Mouse (Mus musculus): Measurements from ENCODE around the gene 2610507B11Rik. TPM values are rescaled to one million over a fixed set of nuclear protein-coding genes. Genes with fewer than 3 reads are reported as not detected.

The 2610507B11Rik gene
- polyA plus RNA-seq, 1 experiment, result 98.5 TPM

- Histone ChIP-seq H3K4me3 (ENCODE audit: control insufficient read depth, insufficient read depth, low read length) (peak within 1 kb of the TSS; percentile 69), H3K36me3 (ENCODE audit: control insufficient read depth, insufficient read depth, low read length) (peaks cover 15% of the 10 kb centered on the region; the same call in 1 of the 2 replicates), H3K4me1 (replicated peaks; ENCODE audit: control insufficient read depth, insufficient read depth, low read length) (peaks cover 6% of the 10 kb centered on the region), H3K27me3 (ENCODE audit: control insufficient read depth, insufficient read depth, low read length) (no peaks in the 10 kb centered on the region), H3K27ac (ENCODE audit: control insufficient read depth, insufficient read depth, low read length) (no peak within 1 kb of the TSS)
- peak; percentile 91 for DNase-seq
- WGBS, result under 1% methylated on average over 49 of the region's 49 CpGs
- TF ChIP-seq CTCF (IDR thresholded peaks at IDR 0.05; ENCODE audit: borderline replicate concordance, control insufficient read depth, extremely low read depth, insufficient read depth, low read length, poor library complexity) (no peak), POLR2A (IDR thresholded peaks at IDR 0.05; ENCODE audit: control insufficient read depth, extremely low read depth, insufficient read depth, low read length, poor library complexity) (peak; percentile 48; the same call in 1 of the 2 replicates)
Observed at GRCm38 (mm10) chr11:78301357-78302084, 40.0 kb downstream of the 2610507B11Rik start, which contains the start of gene Spag5. Spag5 (plus strand) TSS chr11:78301529.

GRCm38 (mm10) chr11:78305272-78305671, 43.7 kb downstream of the 2610507B11Rik start:
- TF ChIP-seq POLR2A (IDR thresholded peaks at IDR 0.05; ENCODE audit: control insufficient read depth, extremely low read depth, insufficient read depth, low read length, poor library complexity), result no peak
- TF ChIP-seq CTCF (IDR thresholded peaks at IDR 0.05; ENCODE audit: borderline replicate concordance, control insufficient read depth, extremely low read depth, insufficient read depth, low read length, poor library complexity), result no peak
- Histone ChIP-seq H3K4me1 (replicated peaks; ENCODE audit: control insufficient read depth, insufficient read depth, low read length) (peaks cover 6% of the 10 kb centered on the region), H3K36me3 (ENCODE audit: control insufficient read depth, insufficient read depth, low read length) (peaks cover 30% of the 10 kb centered on the region; the same call in 1 of the 2 replicates), H3K27me3 (ENCODE audit: control insufficient read depth, insufficient read depth, low read length) (no peaks in the 10 kb centered on the region), H3K4me3 (ENCODE audit: control insufficient read depth, insufficient read depth, low read length) (no peak overlapping the region), H3K27ac (ENCODE audit: control insufficient read depth, insufficient read depth, low read length) (no peak overlapping the region)
- DNase-seq, result no peak
- 96% methylated on average over 4 of the region's 4 CpGs for WGBS

- Histone ChIP-seq H3K27me3 (ENCODE audit: control insufficient read depth, insufficient read depth, low read length) (no peaks in the 10 kb centered on the region), H3K36me3 (ENCODE audit: control insufficient read depth, insufficient read depth, low read length) (peaks cover 48% of the 10 kb centered on the region), H3K4me3 (ENCODE audit: control insufficient read depth, insufficient read depth, low read length) (no peak overlapping the region), H3K27ac (ENCODE audit: control insufficient read depth, insufficient read depth, low read length) (no peak overlapping the region), H3K4me1 (replicated peaks; ENCODE audit: control insufficient read depth, insufficient read depth, low read length) (no peaks in the 10 kb centered on the region)
- 91% methylated on average over 8 of the region's 8 CpGs for WGBS
- no peak for DNase-seq
- no peak for TF ChIP-seq POLR2A (IDR thresholded peaks at IDR 0.05; ENCODE audit: control insufficient read depth, extremely low read depth, insufficient read depth, low read length, poor library complexity)
- no peak for TF ChIP-seq CTCF (IDR thresholded peaks at IDR 0.05; ENCODE audit: borderline replicate concordance, control insufficient read depth, extremely low read depth, insufficient read depth, low read length, poor library complexity)
Observed at GRCm38 (mm10) chr11:78310861-78311511, 49.4 kb downstream of the 2610507B11Rik start.

- DNase-seq, result no peak
- Histone ChIP-seq H3K36me3 (ENCODE audit: control insufficient read depth, insufficient read depth, low read length) (peaks cover 60% of the 10 kb centered on the region), H3K4me1 (replicated peaks; ENCODE audit: control insufficient read depth, insufficient read depth, low read length) (no peaks in the 10 kb centered on the region), H3K27me3 (ENCODE audit: control insufficient read depth, insufficient read depth, low read length) (no peaks in the 10 kb centered on the region), H3K4me3 (ENCODE audit: control insufficient read depth, insufficient read depth, low read length) (no peak overlapping the region), H3K27ac (ENCODE audit: control insufficient read depth, insufficient read depth, low read length) (no peak overlapping the region)
- WGBS, result 98% methylated on average over 2 of the region's 2 CpGs
- TF ChIP-seq CTCF (IDR thresholded peaks at IDR 0.05; ENCODE audit: borderline replicate concordance, control insufficient read depth, extremely low read depth, insufficient read depth, low read length, poor library complexity) (no peak), POLR2A (IDR thresholded peaks at IDR 0.05; ENCODE audit: control insufficient read depth, extremely low read depth, insufficient read depth, low read length, poor library complexity) (no peak)
Observed at GRCm38 (mm10) chr11:78313662-78314061, 52.1 kb downstream of the 2610507B11Rik start.

GRCm38 (mm10) chr11:78318411-78318810, 56.9 kb downstream of the 2610507B11Rik start:
- Histone ChIP-seq H3K4me1 (replicated peaks; ENCODE audit: control insufficient read depth, insufficient read depth, low read length) (peaks cover 4% of the 10 kb centered on the region; the same call in 1 of the 2 replicates), H3K4me3 (ENCODE audit: control insufficient read depth, insufficient read depth, low read length) (no peak overlapping the region), H3K27me3 (ENCODE audit: control insufficient read depth, insufficient read depth, low read length) (no peaks in the 10 kb centered on the region), H3K36me3 (ENCODE audit: control insufficient read depth, insufficient read depth, low read length) (peaks cover 76% of the 10 kb centered on the region), H3K27ac (ENCODE audit: control insufficient read depth, insufficient read depth, low read length) (no peak overlapping the region)
- WGBS, result 94% methylated on average over 2 of the region's 2 CpGs
- no peak for TF ChIP-seq CTCF (IDR thresholded peaks at IDR 0.05; ENCODE audit: borderline replicate concordance, control insufficient read depth, extremely low read depth, insufficient read depth, low read length, poor library complexity)
- no peak for DNase-seq

- WGBS, result 90% methylated on average over 2 of the region's 2 CpGs
- H3K27ac ChIP-seq (ENCODE audit: control insufficient read depth, insufficient read depth, low read length), result no peak overlapping the region
Observed at GRCm38 (mm10) chr11:78322076-78322831, 60.7 kb downstream of the 2610507B11Rik start.

More at GRCm38 (mm10) chr11:78322076-78322831, 60.7 kb downstream of the 2610507B11Rik start:
- DNase-seq, result no peak
- Histone ChIP-seq H3K4me1 (replicated peaks; ENCODE audit: control insufficient read depth, insufficient read depth, low read length) (peaks cover 4% of the 10 kb centered on the region; the same call in 1 of the 2 replicates), H3K36me3 (ENCODE audit: control insufficient read depth, insufficient read depth, low read length) (peaks cover 44% of the 10 kb centered on the region), H3K4me3 (ENCODE audit: control insufficient read depth, insufficient read depth, low read length) (no peak overlapping the region), H3K27me3 (ENCODE audit: control insufficient read depth, insufficient read depth, low read length) (no peaks in the 10 kb centered on the region)
- TF ChIP-seq POLR2A (IDR thresholded peaks at IDR 0.05; ENCODE audit: control insufficient read depth, extremely low read depth, insufficient read depth, low read length, poor library complexity) (no peak), CTCF (IDR thresholded peaks at IDR 0.05; ENCODE audit: borderline replicate concordance, control insufficient read depth, extremely low read depth, insufficient read depth, low read length, poor library complexity) (no peak)
